Mouse (Mus musculus): ENCODE results near the gene Dnah11.

- TF ChIP-seq CTCF (IDR thresholded peaks at IDR 0.05; ENCODE audit: borderline replicate concordance, control insufficient read depth, extremely low read depth, insufficient read depth, low read length, poor library complexity) (no peak), POLR2A (IDR thresholded peaks at IDR 0.05; ENCODE audit: control insufficient read depth, extremely low read depth, insufficient read depth, low read length, poor library complexity) (no peak)
Observed at GRCm38 (mm10) chr12:118104520-118104919, 94.3 kb downstream of the Dnah11 start.
